Mouse (Mus musculus): ENCODE data around the gene Tpst2.

Gene Tpst2

DNA sequence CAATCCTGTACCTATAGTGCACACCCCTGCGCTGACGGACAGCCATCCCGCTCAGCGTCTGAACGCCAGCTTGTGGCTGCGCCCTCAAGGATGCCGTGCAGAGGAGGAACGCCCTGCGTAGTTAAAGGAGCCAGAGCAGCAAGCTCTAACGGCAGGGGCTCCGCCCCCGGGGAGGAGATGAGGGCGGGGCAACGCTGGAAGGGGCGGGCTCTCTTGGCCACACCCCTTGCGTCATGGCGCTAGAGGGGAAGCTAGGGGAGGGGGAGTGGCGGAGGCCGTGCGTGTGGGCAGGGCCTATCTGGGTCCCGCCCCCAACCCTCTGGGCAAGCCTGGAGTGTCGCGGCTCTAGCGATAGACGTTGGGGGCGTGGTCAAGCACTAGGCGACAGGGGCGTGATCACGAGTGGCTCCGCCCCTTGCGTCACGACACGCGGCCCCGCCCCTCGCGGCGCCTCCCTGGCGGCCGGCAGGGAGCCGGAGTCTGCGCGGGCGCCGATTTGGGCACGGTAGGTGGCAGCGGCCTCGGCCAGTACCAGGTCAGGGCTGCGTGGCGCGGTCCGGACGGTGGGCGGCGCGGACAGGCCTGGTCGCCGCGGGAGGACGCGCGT lies at the start of gene Tpst2:
Tpst2 (plus strand) TSS at position 425 of the 607 bp plus-strand sequence.
- DNase-seq (ENCODE audit: low spot score in 2 of 2) = peak; percentile 100

- peak in 1 of 2 experiments; percentile 53 for DNase-seq (ENCODE audit: low spot score in 2 of 2)
Observed at GRCm38 (mm10) chr5:112227354-112227753, 49.1 kb upstream of the Tpst2 start.

DNA sequence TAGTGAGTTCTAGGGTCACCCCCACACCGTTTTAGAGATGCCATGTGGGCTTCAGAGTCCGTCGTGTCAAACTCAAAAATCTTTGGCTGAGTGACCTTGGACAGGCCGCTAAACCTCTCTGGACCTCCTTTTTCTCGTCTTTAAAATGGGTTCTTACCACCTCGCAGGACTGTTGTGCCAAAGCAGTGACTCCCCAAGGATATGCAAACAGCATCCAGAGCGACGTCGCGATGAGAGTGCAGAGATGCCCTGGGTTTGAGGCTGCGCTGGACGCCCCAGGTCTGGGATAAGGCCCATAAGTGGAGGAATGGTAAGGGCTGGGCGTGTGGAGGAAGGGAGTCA lies 48.6 kb upstream of the Tpst2 start:
- no peak for DNase-seq (ENCODE audit: low spot score in 2 of 2)

GRCm38 (mm10) chr5:112228240-112229076 lies 48.0 kb upstream of the Tpst2 start:
- peak; percentile 73 to 75 for DNase-seq (ENCODE audit: low spot score in 2 of 2)

DNA sequence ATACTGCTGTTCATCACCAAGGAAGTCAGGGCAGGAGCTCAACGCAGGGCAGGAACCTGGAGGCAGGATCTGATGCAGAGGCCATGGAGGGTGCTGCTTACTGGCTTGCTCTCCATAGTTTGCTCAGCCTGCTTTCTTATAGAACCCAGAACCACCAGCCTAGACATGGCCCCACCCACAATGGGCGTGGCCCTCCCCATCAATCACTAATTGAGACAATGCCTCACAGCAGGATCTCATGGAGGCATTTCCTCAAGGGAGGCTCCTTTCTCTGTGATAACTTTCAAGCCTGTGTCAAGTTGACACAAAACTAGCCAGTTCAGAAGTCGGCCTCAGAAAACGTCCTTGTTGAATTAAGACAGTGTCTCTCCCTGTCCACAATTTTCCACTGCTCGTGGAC lies 40.7 kb upstream of the Tpst2 start:
- no peak for DNase-seq (ENCODE audit: low spot score in 2 of 2)

DNA sequence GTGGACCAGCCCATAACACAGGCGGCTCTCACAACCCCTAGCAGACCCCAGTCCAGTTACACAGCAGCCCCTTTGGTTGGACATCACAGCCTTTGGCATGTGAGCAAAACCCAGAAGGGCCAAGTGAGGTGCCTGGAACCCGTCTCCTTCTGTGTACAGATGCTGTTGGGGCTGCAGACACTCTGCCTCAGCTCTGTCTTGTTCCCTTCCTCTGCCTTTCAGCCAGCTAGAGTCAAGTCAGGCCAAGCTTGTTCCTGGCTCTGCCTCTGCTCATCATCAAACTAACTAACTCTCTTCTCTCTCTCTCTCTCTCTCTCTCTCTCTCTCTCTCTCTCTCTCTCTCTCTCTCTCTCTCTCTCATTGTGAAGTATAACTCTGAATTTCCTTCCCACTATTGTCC lies 39.9 kb upstream of the Tpst2 start:
- DNase-seq (ENCODE audit: low spot score in 2 of 2) = no peak

GRCm38 (mm10) chr5:112237439-112237838 lies 39.1 kb upstream of the Tpst2 start:
- DNase-seq (ENCODE audit: low spot score in 2 of 2) = no peak

DNA sequence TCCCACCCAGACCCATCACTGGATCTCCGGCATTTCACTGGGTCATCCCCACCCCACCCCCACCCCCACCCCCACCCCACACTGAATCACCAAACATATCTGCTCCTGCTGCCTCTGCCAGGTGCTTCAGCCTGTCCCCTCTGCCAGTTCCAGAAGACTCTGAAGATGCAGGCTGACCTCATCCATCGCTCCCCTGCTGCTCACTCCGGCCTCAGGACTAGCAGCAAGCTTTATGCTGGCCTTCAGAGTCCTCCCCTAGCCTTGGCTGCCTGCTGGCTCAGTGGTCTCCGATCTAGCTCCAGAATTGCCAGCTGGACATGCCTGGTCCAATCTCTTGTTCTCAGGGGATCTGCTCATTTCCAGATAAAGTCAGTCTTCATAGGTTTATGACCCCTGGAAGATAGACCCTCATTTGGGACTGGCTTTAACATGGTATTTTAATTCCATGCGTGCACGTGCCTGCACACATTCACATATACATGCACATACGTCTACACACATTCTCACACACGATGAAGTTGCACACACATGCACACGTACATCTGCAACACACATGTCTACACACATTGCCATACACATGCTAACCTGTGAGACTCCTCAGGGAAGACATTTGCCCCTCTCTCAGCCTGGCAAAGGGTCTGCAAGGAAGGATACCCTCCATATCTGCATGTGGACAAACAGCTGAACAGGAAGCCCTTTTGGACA lies 38.5 kb upstream of the Tpst2 start:
- DNase-seq (ENCODE audit: low spot score in 2 of 2) = no peak

DNA sequence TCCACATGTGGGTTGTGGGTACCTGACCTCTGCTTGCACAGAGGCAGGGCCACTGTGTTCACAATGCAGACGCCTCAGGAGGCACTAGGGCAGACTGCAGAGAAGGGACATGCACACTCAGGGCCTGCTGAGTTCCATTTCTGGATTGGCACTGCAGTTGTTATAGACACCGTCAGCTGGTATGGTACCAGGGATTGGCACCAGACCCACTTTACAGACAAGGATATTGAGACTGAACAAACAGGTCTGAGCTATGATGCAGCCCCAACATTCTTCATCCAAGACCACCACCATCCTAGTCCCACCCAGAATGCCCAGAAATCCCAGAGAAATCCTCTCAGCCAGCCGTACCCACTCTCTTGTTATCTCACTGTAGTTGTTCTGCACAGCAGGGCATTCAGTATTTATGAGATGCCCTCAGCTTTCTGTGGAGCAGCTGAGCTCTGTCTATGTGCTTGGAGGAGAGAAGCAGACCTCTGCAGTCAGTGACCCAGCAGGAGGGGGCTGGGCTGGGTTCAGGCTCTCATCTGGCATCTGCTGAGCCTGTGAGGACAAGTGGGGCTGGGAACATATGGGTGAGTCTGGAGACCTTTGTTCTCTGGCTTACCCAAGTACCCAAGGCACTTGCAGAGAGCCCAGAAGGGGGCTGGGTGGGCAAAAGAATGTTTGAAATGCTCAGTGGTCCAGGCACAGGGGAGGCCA lies 37.6 kb upstream of the Tpst2 start:
- DNase-seq (ENCODE audit: low spot score in 2 of 2) = no peak

DNA sequence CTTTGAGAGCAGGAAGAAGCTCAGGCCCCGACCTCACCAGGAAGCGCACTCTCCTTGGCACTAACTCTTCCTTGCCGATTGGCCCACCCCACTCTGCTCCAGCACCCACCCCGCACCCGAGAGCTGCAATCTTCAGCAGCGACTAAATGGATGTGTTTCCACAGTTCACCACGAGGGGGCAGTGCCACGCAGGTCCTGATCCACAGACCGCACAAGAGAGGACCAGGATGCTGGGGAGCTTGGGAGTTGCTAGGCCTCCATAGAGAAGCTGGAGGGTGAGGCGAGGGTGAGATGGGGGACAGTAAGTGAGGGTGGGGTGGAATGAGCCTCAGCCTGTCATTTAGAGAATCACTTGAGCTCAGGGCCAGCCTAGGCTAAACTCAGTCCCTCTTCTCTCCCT lies 35.7 kb upstream of the Tpst2 start:
- DNase-seq (ENCODE audit: low spot score in 2 of 2) = peak; percentile 76 to 87

- no peak for DNase-seq (ENCODE audit: low spot score in 2 of 2)
Observed at GRCm38 (mm10) chr5:112241849-112242248, 34.6 kb upstream of the Tpst2 start.

DNA sequence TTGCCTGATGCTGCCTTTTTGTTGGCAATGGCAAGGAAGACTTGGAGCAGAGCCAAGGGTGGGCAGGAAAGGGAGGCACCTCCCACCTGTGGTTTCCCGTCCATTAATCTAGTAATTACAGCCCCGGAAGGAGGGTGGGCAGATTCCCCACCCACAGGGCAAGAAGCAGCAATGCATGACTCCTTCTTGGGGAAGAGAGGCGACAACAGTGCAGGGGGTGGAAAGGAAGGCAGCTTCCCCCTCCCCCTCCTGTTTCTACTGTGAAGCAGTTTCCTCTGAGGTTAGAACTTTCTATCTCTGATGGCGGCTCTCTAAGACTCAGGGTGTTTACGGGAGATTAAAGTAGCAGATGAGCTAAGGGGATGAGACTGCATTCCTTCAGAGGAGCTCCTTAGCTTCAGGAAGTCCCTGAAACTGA lies 34.1 kb upstream of the Tpst2 start:
- DNase-seq (ENCODE audit: low spot score in 2 of 2) = no peak

DNA sequence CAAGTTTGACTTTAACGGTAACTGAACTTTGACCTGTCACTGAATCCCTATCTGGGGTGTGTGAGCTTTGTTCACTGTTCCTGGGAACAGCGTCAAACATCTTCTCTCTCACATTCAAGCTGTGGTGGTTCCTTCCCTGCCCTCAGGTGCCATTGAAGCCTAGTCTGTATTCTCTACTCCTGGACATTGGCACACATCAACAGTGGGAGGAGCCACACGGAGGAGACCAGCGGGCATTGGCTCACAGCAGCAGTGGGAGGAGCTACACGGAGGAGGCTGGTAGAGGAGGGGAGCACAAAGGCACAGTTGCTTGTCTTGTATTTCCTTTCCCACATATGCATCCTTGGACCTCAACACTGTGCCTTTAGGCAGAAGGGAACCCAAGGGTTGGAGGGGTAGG lies 33.5 kb upstream of the Tpst2 start:
- no peak for DNase-seq (ENCODE audit: low spot score in 2 of 2)

GRCm38 (mm10) chr5:112243539-112244274 lies 32.8 kb upstream of the Tpst2 start:
- no peak for DNase-seq (ENCODE audit: low spot score in 2 of 2)

DNA sequence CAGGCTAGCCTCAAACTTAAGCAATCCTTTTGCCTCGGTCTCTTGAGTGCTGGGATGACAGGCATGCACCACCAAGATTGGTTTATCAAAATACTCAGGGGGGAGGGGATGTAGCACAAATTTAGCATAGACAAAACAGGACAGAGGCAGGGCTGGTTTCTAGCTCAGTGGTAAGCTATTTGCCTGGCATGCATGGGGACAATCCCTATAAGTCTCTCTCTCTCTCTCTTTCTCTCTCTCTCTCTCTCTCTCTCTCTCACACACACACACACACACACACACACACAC lies 32.3 kb upstream of the Tpst2 start:
- DNase-seq (ENCODE audit: low spot score in 2 of 2) = no peak

- no peak for DNase-seq (ENCODE audit: low spot score in 2 of 2)
Observed at GRCm38 (mm10) chr5:112244890-112245615, 31.4 kb upstream of the Tpst2 start.

DNA sequence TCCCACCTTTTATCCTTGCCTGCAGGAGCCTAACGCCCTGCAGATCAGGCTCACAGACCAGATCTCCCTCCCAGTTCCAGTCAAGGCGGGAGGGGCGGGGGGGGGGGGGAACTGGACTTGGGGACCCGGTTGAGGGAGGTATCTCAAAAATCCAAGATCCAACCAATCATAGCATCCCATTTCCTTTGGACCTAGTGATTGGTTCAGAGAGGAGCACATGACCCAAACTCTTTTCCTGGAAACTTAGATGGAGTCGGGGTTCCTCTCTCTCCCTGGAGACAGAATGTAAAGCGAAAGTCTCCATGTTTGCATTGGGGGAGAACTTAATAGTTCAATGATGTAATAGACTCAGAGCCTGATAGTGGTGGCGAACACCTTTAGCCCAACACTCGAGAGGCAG lies 29.1 kb upstream of the Tpst2 start:
- DNase-seq (ENCODE audit: low spot score in 2 of 2) = no peak

DNA sequence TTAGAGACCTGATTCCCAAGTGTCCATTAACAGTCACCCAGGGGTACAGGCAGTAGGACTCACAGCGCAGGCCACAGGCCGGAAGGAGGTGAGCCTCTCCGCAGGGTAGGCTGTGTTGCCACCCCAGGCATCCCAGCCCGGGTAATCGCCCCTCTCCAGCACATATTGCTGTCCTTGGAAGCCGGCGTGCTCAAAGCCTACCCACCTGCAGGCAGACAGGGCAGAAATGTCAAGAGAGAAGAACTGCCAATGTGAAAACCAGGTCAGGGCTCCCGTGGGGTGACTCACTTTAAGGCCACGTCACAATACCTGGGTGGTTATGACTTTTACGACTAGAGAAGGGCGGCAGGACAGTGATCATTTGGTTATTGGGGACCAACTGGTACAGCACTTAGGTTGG lies 27.4 kb upstream of the Tpst2 start:
- no peak for DNase-seq (ENCODE audit: low spot score in 2 of 2)

GRCm38 (mm10) chr5:112252400-112252799 lies 24.1 kb upstream of the Tpst2 start, which contains the start of gene Cryba4:
Cryba4 (minus strand) TSS chr5:112252518.
- no peak for DNase-seq (ENCODE audit: low spot score in 2 of 2)

- no peak for DNase-seq (ENCODE audit: low spot score in 2 of 2)
Observed at GRCm38 (mm10) chr5:112253169-112253568, 23.3 kb upstream of the Tpst2 start.

GRCm38 (mm10) chr5:112254282-112254806 lies 22.1 kb upstream of the Tpst2 start:
- DNase-seq (ENCODE audit: low spot score in 2 of 2) = peak; percentile 68 to 74

Data from frontal cortex, postnatal 10 days (tissue).